Mouse (Mus musculus): ENCODE measurements around the gene Gramd1a.

Gene Gramd1a

GRCm38 (mm10) chr7:31161246-31161645 lies 5.5 kb upstream of the Gramd1a start:
- TF ChIP-seq GATA4 (IDR thresholded peaks at IDR 0.05; ENCODE audit: insufficient replicate concordance, low read length) = no peak

GRCm38 (mm10) chr7:31160763-31161162 lies 5.1 kb upstream of the Gramd1a start:
- TF ChIP-seq GATA4 (IDR thresholded peaks at IDR 0.05; ENCODE audit: insufficient replicate concordance, low read length) = no peak

GRCm38 (mm10) chr7:31156034-31156928 lies 585 bp upstream of the Gramd1a start:
- no peak for TF ChIP-seq GATA4 (IDR thresholded peaks at IDR 0.05; ENCODE audit: insufficient replicate concordance, low read length)

- no peak for TF ChIP-seq GATA4 (IDR thresholded peaks at IDR 0.05; ENCODE audit: insufficient replicate concordance, low read length)
Measured at GRCm38 (mm10) chr7:31153536-31154320, 2.0 kb downstream of the Gramd1a start.

- TF ChIP-seq GATA4 (IDR thresholded peaks at IDR 0.05; ENCODE audit: insufficient replicate concordance, low read length) = no peak; the same call in 1 of the 2 replicates
Measured at GRCm38 (mm10) chr7:31151301-31152241, 4.1 kb downstream of the Gramd1a start.

- TF ChIP-seq GATA4 (IDR thresholded peaks at IDR 0.05; ENCODE audit: insufficient replicate concordance, low read length) = no peak; the same call in 1 of the 2 replicates
Measured at GRCm38 (mm10) chr7:31150566-31151300, 5.0 kb downstream of the Gramd1a start.

GRCm38 (mm10) chr7:31149751-31150565 lies 5.7 kb downstream of the Gramd1a start:
- TF ChIP-seq GATA4 (IDR thresholded peaks at IDR 0.05; ENCODE audit: insufficient replicate concordance, low read length) = no peak

- TF ChIP-seq GATA4 (IDR thresholded peaks at IDR 0.05; ENCODE audit: insufficient replicate concordance, low read length) = no peak
Measured at GRCm38 (mm10) chr7:31149271-31149670, 6.4 kb downstream of the Gramd1a start.

GRCm38 (mm10) chr7:31148756-31149155 lies 6.9 kb downstream of the Gramd1a start:
- no peak for TF ChIP-seq GATA4 (IDR thresholded peaks at IDR 0.05; ENCODE audit: insufficient replicate concordance, low read length)

GRCm38 (mm10) chr7:31148086-31148485 lies 7.6 kb downstream of the Gramd1a start:
- no peak for TF ChIP-seq GATA4 (IDR thresholded peaks at IDR 0.05; ENCODE audit: insufficient replicate concordance, low read length)

GRCm38 (mm10) chr7:31145596-31146160 lies 10.0 kb downstream of the Gramd1a start:
- TF ChIP-seq GATA4 (IDR thresholded peaks at IDR 0.05; ENCODE audit: insufficient replicate concordance, low read length) = no peak

- no peak for TF ChIP-seq GATA4 (IDR thresholded peaks at IDR 0.05; ENCODE audit: insufficient replicate concordance, low read length)
Measured at GRCm38 (mm10) chr7:31144886-31145285, 10.8 kb downstream of the Gramd1a start.

- no peak for TF ChIP-seq GATA4 (IDR thresholded peaks at IDR 0.05; ENCODE audit: insufficient replicate concordance, low read length)
Measured at GRCm38 (mm10) chr7:31140941-31141340, 14.8 kb downstream of the Gramd1a start.
